Mouse (Mus musculus): Measurements from ENCODE around the gene Tmtc3. TPM values are rescaled to one million over a fixed set of nuclear protein-coding genes. Genes with fewer than 3 reads are reported as not detected.
"Not testable (repeated sequence)": the region's sequence is repeated elsewhere in the genome, so short reads cannot be mapped to it uniquely, and the experiment has no call there.

Gene Tmtc3
- polyA plus RNA-seq, 1 experiment from 2014 or later, result 13.6 TPM

DNA sequence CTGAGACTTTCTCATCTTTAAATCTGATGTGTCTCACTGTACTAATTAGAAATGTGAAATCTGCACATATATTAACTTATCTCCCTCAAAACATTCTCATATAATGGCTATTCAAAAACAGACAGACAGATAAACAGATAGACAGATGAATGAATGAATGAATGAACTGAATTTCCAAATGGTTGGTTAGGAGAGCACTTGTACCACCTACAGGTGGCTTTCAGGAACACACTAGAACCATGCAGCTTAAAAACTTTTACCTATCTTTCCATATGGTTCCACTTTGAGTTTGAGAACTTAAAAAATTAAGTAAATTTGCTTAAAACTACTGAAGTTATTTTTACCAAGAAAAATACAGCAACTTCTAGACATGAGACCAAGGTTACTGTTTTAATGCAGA is 37.8 kb downstream of the Tmtc3 start:
- no peak overlapping the region for H3K4me3 ChIP-seq
- H3K4me2 ChIP-seq, result no peak overlapping the region
- ATAC-seq (replicated peaks; ENCODE audit: insufficient number of reproducible peaks, insufficient read depth, low FRiP score, low read depth), result no peak
- H3K36me3 ChIP-seq, result peaks cover 17% of the 10 kb centered on the region; the same call in 1 of the 2 replicates
- no peak overlapping the region for H3K27ac ChIP-seq
- H3K9me3 ChIP-seq (replicated peaks), result no peaks in the 10 kb centered on the region
- no peaks in the 10 kb centered on the region for H3K27me3 ChIP-seq
- H3K4me1 ChIP-seq (replicated peaks), result no peaks in the 10 kb centered on the region
- H3K9ac ChIP-seq, result no peak overlapping the region

DNA sequence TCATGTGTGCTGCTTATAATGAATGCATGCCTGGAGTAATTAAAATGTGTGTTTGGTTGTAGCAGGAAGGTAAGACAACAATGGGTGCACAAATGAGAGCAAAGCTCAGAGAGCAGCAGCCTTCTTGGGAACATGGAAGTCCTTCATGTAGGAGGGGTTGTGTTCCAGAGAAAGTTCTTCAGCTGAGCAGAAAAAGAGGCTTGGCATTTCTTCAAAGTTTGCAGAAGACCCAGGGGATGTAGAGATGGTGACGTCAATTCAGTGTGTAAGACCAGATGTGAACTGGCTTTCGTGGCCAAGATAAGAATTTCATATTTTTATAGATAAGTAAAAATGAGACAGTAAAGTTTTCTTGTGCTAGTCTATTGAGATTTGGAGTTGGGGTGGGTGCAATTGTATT is 59.6 kb downstream of the Tmtc3 start:
- no peak overlapping the region for H3K9ac ChIP-seq
- no peak overlapping the region for H3K4me3 ChIP-seq
- H3K27ac ChIP-seq, result no peak overlapping the region
- ATAC-seq (replicated peaks; ENCODE audit: insufficient number of reproducible peaks, insufficient read depth, low FRiP score, low read depth), result no peak
- no peak overlapping the region for H3K4me2 ChIP-seq
- H3K27me3 ChIP-seq, result no peaks in the 10 kb centered on the region
- H3K9me3 ChIP-seq (replicated peaks), result no peaks in the 10 kb centered on the region
- H3K36me3 ChIP-seq, result no peaks in the 10 kb centered on the region
- 52% methylated on average over 2 of the region's 2 CpGs for WGBS
- H3K4me1 ChIP-seq (replicated peaks), result no peaks in the 10 kb centered on the region

- Histone ChIP-seq H3K4me1 (replicated peaks) (no peaks in the 10 kb centered on the region), H3K9ac (no peak overlapping the region), H3K4me2 (no peak overlapping the region), H3K27me3 (no peaks in the 10 kb centered on the region), H3K9me3 (replicated peaks) (no peaks in the 10 kb centered on the region), H3K4me3 (no peak overlapping the region), H3K27ac (no peak overlapping the region), H3K36me3 (no peaks in the 10 kb centered on the region)
- WGBS, result 79% methylated on average over 7 of the region's 7 CpGs
- ATAC-seq (replicated peaks; ENCODE audit: insufficient number of reproducible peaks, insufficient read depth, low FRiP score, low read depth), result no peak
These were observed 71.6 kb downstream of the Tmtc3 start for GRCm38 (mm10) chr10:100415566-100415965.

DNA sequence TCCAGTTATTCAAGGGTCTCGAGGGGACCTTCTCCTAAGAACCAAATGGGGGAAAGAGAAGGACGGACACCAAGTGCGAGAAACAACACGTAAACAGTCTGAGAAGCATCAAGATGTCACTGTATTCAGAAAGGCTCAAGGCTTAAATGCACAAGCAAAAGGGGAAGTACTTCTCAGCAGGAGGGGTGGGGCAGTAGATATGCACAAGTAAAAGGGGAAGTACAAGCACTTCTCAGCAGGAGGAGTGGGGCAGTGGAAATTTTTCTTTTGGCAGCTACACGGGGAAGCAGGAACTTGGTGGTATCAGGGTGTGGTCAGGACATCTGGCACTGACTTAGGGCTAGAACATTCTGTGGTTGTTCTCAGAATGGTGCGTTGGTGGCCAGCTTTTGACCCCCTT is 84.8 kb downstream of the Tmtc3 start:
- WGBS, result 77% methylated on average over 6 of the region's 6 CpGs
- H3K27ac ChIP-seq; H3K4me2 ChIP-seq; H3K4me1 ChIP-seq (replicated peaks); H3K27me3 ChIP-seq; H3K9ac ChIP-seq; H3K4me3 ChIP-seq; ATAC-seq (replicated peaks; ENCODE audit: insufficient number of reproducible peaks, insufficient read depth, low FRiP score, low read depth); H3K36me3 ChIP-seq; H3K9me3 ChIP-seq (replicated peaks): not testable (repeated sequence)

Other genes starting within 250 kb of the Tmtc3 start
- gene Gm4301, start 151.7 kb downstream of the Tmtc3 start, polyA plus RNA-seq (2015; fragmentation: Nextera tagmentation; extraction: Ambion mirVana), result not detected in 2 replicates
- gene Gm4302, start 146.5 kb downstream of the Tmtc3 start, polyA plus RNA-seq (2015; fragmentation: Nextera tagmentation; extraction: Ambion mirVana), result not detected in 2 replicates
- not detected in 2 replicates for gene Gm4303, start 141.4 kb downstream of the Tmtc3 start, polyA plus RNA-seq (2015; fragmentation: Nextera tagmentation; extraction: Ambion mirVana)
- not detected in 2 replicates for gene Gm4305, start 136.3 kb downstream of the Tmtc3 start, polyA plus RNA-seq (2015; fragmentation: Nextera tagmentation; extraction: Ambion mirVana)
- not detected in 2 replicates for gene Gm4307, start 126.0 kb downstream of the Tmtc3 start, polyA plus RNA-seq (2015; fragmentation: Nextera tagmentation; extraction: Ambion mirVana)
- not detected in 2 replicates for gene Gm4312, start 104.8 kb downstream of the Tmtc3 start, polyA plus RNA-seq (2015; fragmentation: Nextera tagmentation; extraction: Ambion mirVana)
- gene Cep290, start 208 bp upstream of the Tmtc3 start, polyA plus RNA-seq (2015; fragmentation: Nextera tagmentation; extraction: Ambion mirVana), result 2.7 and 2.8 TPM in 2 replicates
- gene 4930430F08Rik, start 103.1 kb upstream of the Tmtc3 start, polyA plus RNA-seq (2015; fragmentation: Nextera tagmentation; extraction: Ambion mirVana), result 5.9 and 8.7 TPM in 2 replicates
- not detected in 2 replicates for gene 1700017N19Rik, start 103.1 kb upstream of the Tmtc3 start, polyA plus RNA-seq (2015; fragmentation: Nextera tagmentation; extraction: Ambion mirVana)